Mouse (Mus musculus) MEL (cell line): ENCODE measurements around the gene Slc24a4. TPM values are rescaled to one million over a fixed set of nuclear protein-coding genes. Genes with fewer than 3 reads are reported as not detected.
A peak's percentile ranks its signal among the peaks of the same experiment; 100 is the strongest.

ENCODE experiments used
- DNase-seq: peaks from one replicate; pipeline ENCODE4 v3.0.0; 2011; ENCODE audit warnings: low read depth, low spot score
- H3K27ac ChIP-seq: 2 replicates; pipeline ENCODE4 v1.5.1; 2012; ENCODE audit warnings: low read depth, mild to moderate bottlenecking, control low read depth, low read length, moderate library complexity; ENCODE audit not compliant: control insufficient read depth
- H3K27me3 ChIP-seq, 2 experiments: fragments of 150-350 bp in 1 of 2; sonication (generic) in 1 of 2; 2 replicates each; pipeline ENCODE4 v1.6.1; 2012; ENCODE audit warnings: low read length in 2 of 2, mild to moderate bottlenecking in 2 of 2, improper control_type of control experiment in 1 of 2, moderate library complexity in 1 of 2; ENCODE audit not compliant: insufficient read depth in 2 of 2, control insufficient read depth in 1 of 2
- H3K36me3 ChIP-seq, 2 experiments: 2 replicates each; pipeline ENCODE4 v1.6.1; 2012 to 2014; ENCODE audit warnings: low read length in 2 of 2, improper control_type of control experiment in 1 of 2, inconsistent platforms in 1 of 2, mild to moderate bottlenecking in 1 of 2; ENCODE audit not compliant: insufficient read depth in 2 of 2, control insufficient read depth in 1 of 2
- H3K4me1 ChIP-seq, 2 experiments: fragments of 150-350 bp in 1 of 2; sonication (generic) in 1 of 2; 2 replicates each; pipeline ENCODE4 v1.6.1; 2012; ENCODE audit warnings: low read length in 2 of 2, improper control_type of control experiment in 1 of 2, mild to moderate bottlenecking in 1 of 2; ENCODE audit not compliant: insufficient read depth in 2 of 2, control insufficient read depth in 1 of 2
- H3K4me3 ChIP-seq, 2 experiments: fragments of 150-350 bp in 1 of 2; sonication (generic) in 1 of 2; 2 replicates each; pipeline ENCODE4 v1.5.1; 2012; ENCODE audit warnings: low read depth in 2 of 2, low read length in 2 of 2, mild to moderate bottlenecking in 2 of 2, moderate library complexity in 2 of 2, control low read depth in 1 of 2, improper control_type of control experiment in 1 of 2; ENCODE audit not compliant: control insufficient read depth in 1 of 2, insufficient read depth in 1 of 2
- H3K79me2 ChIP-seq: 2 replicates; pipeline ENCODE4 v1.6.1; 2012; ENCODE audit warnings: mild to moderate bottlenecking, low read length, moderate library complexity; ENCODE audit not compliant: control insufficient read depth, poor library complexity, insufficient read depth
- H3K9ac ChIP-seq: 2 replicates; pipeline ENCODE4 v1.6.1; 2012; ENCODE audit warnings: low read depth, mild to moderate bottlenecking, control low read depth, low read length, moderate library complexity; ENCODE audit not compliant: control insufficient read depth, poor library complexity, severe bottlenecking
- H3K9me3 ChIP-seq: fragments of 150-350 bp; sonication (generic); replicated peaks from 2 replicates; pipeline ENCODE4 v1.6.1; 2012; ENCODE audit warnings: mild to moderate bottlenecking, low read length, improper control_type of control experiment, moderate library complexity; ENCODE audit not compliant: insufficient read depth
- CHD2 ChIP-seq: IDR thresholded peaks from 2 replicates; pipeline ENCODE4 v1.6.1; 2011; ENCODE audit warnings: low read length, improper control_type of control experiment
- CTCF ChIP-seq, 3 experiments: IDR thresholded peaks in 2 of 3; conservative IDR thresholded peaks in 1 of 3; 2 replicates each; pipeline ENCODE4 v1.5.1; 2011 to 2012; ENCODE audit warnings: low read length in 3 of 3, low read depth in 2 of 3, mild to moderate bottlenecking in 2 of 3, improper control_type of control experiment in 1 of 3, inconsistent platforms in 1 of 3, mixed read lengths in 1 of 3, moderate library complexity in 1 of 3; ENCODE audit not compliant: control insufficient read depth in 1 of 3, insufficient read depth in 1 of 3, poor library complexity in 1 of 3, severe bottlenecking in 1 of 3
- E2F4 ChIP-seq: IDR thresholded peaks from 2 replicates; pipeline ENCODE4 v1.6.1; 2011; ENCODE audit warnings: low read depth, low read length, improper control_type of control experiment, borderline replicate concordance
- ELF1 ChIP-seq: IDR thresholded peaks from 2 replicates; pipeline ENCODE4 v1.6.1; 2014; ENCODE audit warnings: low read depth, mild to moderate bottlenecking, inconsistent platforms, low read length, improper control_type of control experiment, moderate library complexity
- EP300 ChIP-seq, 2 experiments: IDR thresholded peaks; 2 replicates each; pipeline ENCODE4 v1.6.1; 2011; ENCODE audit warnings: improper control_type of control experiment in 2 of 2, low read length in 2 of 2, low read depth in 1 of 2, mild to moderate bottlenecking in 1 of 2
- GABPA ChIP-seq: IDR thresholded peaks from 2 replicates; pipeline ENCODE4 v1.6.1; 2012; ENCODE audit warnings: low read depth, mild to moderate bottlenecking, inconsistent platforms, low read length, improper control_type of control experiment, moderate library complexity
- KAT2A ChIP-seq: conservative IDR thresholded peaks from 2 replicates; pipeline ENCODE4 v1.6.1; 2012; ENCODE audit warnings: low read depth, low read length, improper control_type of control experiment, inconsistent platforms
- MEF2A ChIP-seq: IDR thresholded peaks from 2 replicates; pipeline ENCODE4 v1.6.1; 2014; ENCODE audit warnings: low read depth, mild to moderate bottlenecking, inconsistent platforms, low read length, improper control_type of control experiment; ENCODE audit not compliant: poor library complexity, insufficient replicate concordance, severe bottlenecking; ENCODE audit errors: extremely low read depth
- MXI1 ChIP-seq: IDR thresholded peaks from 2 replicates; pipeline ENCODE4 v1.6.1; 2011; ENCODE audit warnings: mild to moderate bottlenecking, low read depth, low read length, improper control_type of control experiment
- MYB ChIP-seq: IDR thresholded peaks from 2 replicates; pipeline ENCODE4 v1.6.1; 2011; ENCODE audit warnings: mild to moderate bottlenecking, low read depth, low read length, improper control_type of control experiment
- NELFE ChIP-seq: IDR thresholded peaks from 2 replicates; pipeline ENCODE4 v1.6.1; 2011; ENCODE audit warnings: low read depth, low read length, improper control_type of control experiment
- RAD21 ChIP-seq: IDR thresholded peaks from 2 replicates; pipeline ENCODE4 v1.6.1; 2011; ENCODE audit warnings: mild to moderate bottlenecking, low read depth, low read length, improper control_type of control experiment
- RCOR1 ChIP-seq: IDR thresholded peaks from 2 replicates; pipeline ENCODE4 v1.6.1; 2012; ENCODE audit warnings: low read depth, mild to moderate bottlenecking, inconsistent platforms, low read length, improper control_type of control experiment
- SMC3 ChIP-seq: IDR thresholded peaks from 2 replicates; pipeline ENCODE4 v1.6.1; 2011; ENCODE audit warnings: low read depth, low read length, improper control_type of control experiment
- TAL1 ChIP-seq: IDR thresholded peaks from 2 replicates; pipeline ENCODE4 v1.6.1; 2012; ENCODE audit warnings: mild to moderate bottlenecking, inconsistent platforms, low read length, moderate library complexity, mixed read lengths
- TCF12 ChIP-seq: IDR thresholded peaks from 2 replicates; pipeline ENCODE4 v1.6.1; 2014; ENCODE audit warnings: low read depth, mild to moderate bottlenecking, inconsistent platforms, low read length, improper control_type of control experiment, moderate library complexity
- UBTF ChIP-seq: IDR thresholded peaks from 2 replicates; pipeline ENCODE4 v1.6.1; 2012; ENCODE audit warnings: low read depth, mild to moderate bottlenecking, inconsistent platforms, low read length, improper control_type of control experiment, moderate library complexity, borderline replicate concordance; ENCODE audit not compliant: insufficient read depth
- USF1 ChIP-seq: IDR thresholded peaks from 2 replicates; pipeline ENCODE4 v1.6.1; 2014; ENCODE audit warnings: low read depth, mild to moderate bottlenecking, inconsistent platforms, low read length, improper control_type of control experiment, moderate library complexity
- ZC3H11A ChIP-seq: IDR thresholded peaks from 2 replicates; pipeline ENCODE4 v1.6.1; 2012; ENCODE audit warnings: low read depth, mild to moderate bottlenecking, inconsistent platforms, low read length, improper control_type of control experiment
- ZMIZ1 ChIP-seq: IDR thresholded peaks from 2 replicates; pipeline ENCODE4 v1.6.1; 2012; ENCODE audit warnings: low read depth, mild to moderate bottlenecking, inconsistent platforms, low read length, improper control_type of control experiment, moderate library complexity
- polyA plus RNA-seq, 2 experiments: library from polyadenylated mRNA; stranded (reverse) in 1 of 2; unstranded in 1 of 2; fragments of >175 nt in 1 of 2; fragments of >200 nt in 1 of 2; gene quantifications; 2 replicates each; pipeline versions ENCODE4 v1.2.1 to v1.2.4; 2012; ENCODE audit warnings: low replicate concordance in 2 of 2, low read depth in 1 of 2; ENCODE audit not compliant: insufficient read length in 2 of 2, insufficient read depth in 1 of 2, missing spikeins in 1 of 2
- total RNA-seq: library from RNA; depleted of rRNA; stranded (reverse); fragments of 300-350 nt; gene quantifications from 2 replicates; pipeline ENCODE4 v1.2.3, GENCODE M21; 2012

The Slc24a4 gene
- total and polyA plus RNA-seq, 3 experiments: not detected

DNA sequence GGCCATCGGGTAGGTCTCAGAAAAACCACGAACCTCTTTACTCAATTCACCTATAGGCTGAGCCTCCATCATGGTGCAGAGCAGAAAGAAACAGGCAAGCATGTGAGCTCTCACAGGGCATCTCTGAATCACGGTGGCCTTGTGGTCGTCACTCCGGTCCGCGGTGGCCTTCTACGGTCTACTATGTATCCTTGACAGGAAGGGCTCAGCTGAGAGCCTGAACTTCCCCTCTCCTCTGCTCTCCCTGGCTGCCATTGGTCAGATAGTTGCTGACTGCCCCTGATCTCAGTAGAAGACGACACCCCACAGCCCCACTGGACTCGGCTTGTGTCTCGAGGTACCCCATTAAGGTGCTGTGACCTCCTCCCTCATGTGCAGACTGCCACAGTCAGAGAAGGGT, 44.2 kb downstream of the Slc24a4 start:
- H3K36me3 ChIP-seq: no peaks in the 10 kb centered on the region
- H3K4me1 ChIP-seq: no peaks in the 10 kb centered on the region
- TF ChIP-seq ELF1 (no peak), TAL1 (no peak), USF1 (no peak), RCOR1 (no peak), MEF2A (no peak), NELFE (no peak), RAD21 (no peak), ZC3H11A (no peak), MXI1 (no peak), MYB (no peak), TCF12 (no peak), EP300 (IDR thresholded peaks at IDR 0.05; ENCODE audit: low read depth in 1 of 2, low read length in 2 of 2) (no peak), CHD2 (no peak), KAT2A (no peak), SMC3 (no peak), ZMIZ1 (no peak), UBTF (no peak), GABPA (no peak)
- no peaks in the 10 kb centered on the region for H3K9me3 ChIP-seq
- H3K79me2 ChIP-seq: no peaks in the 10 kb centered on the region
- no peak overlapping the region for H3K27ac ChIP-seq
- peaks cover 0 to 5% of the 10 kb centered on the region in 2 experiments; a peak in 2 of 4 replicates for H3K27me3 ChIP-seq
- no peak for DNase-seq
- H3K9ac ChIP-seq: no peak overlapping the region
- no peak overlapping the region for H3K4me3 ChIP-seq

DNA sequence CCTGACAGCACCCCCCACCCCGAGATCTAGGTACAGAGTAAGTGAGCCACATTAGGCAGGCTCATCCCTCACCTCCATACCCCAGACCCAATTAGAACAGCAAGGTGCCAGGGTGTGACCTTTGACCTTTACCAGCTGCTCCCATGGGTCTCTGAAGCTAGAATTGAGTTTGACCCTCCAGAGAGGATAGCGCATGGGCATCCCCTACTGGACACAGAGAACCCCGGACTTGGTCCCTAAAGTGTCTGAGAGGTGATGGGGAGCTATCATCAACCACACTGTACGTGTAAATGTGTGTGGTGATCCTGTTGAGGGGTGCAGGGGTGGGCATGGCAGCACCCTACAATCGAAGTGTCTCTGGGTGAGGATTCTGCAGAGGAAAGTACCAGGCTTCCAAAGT, 44.8 kb downstream of the Slc24a4 start:
- H3K4me1 ChIP-seq: no peaks in the 10 kb centered on the region
- no peaks in the 10 kb centered on the region for H3K9me3 ChIP-seq
- no peaks in the 10 kb centered on the region for H3K36me3 ChIP-seq
- TF ChIP-seq E2F4: no peak
- TF ChIP-seq SMC3: peak; percentile 20; the same call in 1 of the 2 replicates
- peak; percentile 24 for TF ChIP-seq RAD21
- TF ChIP-seq CTCF (IDR thresholded peaks at IDR 0.05 in 2 of 3, conservative IDR thresholded peaks at IDR 0.05 in 1 of 3; ENCODE audit: control insufficient read depth in 1 of 3, insufficient read depth in 1 of 3, low read depth in 2 of 3, low read length in 3 of 3, poor library complexity in 1 of 3, severe bottlenecking in 1 of 3): peak; percentile 15 to 22 (median 18); a peak in 3 of 6 replicates
- H3K27ac ChIP-seq: no peak overlapping the region
- H3K27me3 ChIP-seq: peaks cover 0 to 5% of the 10 kb centered on the region in 2 experiments; a peak in 2 of 4 replicates
- DNase-seq: no peak
- H3K9ac ChIP-seq: no peak overlapping the region
- no peaks in the 10 kb centered on the region for H3K79me2 ChIP-seq
- no peak overlapping the region for H3K4me3 ChIP-seq
